Mouse (Mus musculus) forebrain, embryonic 15.5 days (tissue): ENCODE measurements around the gene Calm3. TPM values are rescaled to one million over a fixed set of nuclear protein-coding genes. Genes with fewer than 3 reads are reported as not detected.

ENCODE experiments used
- ATAC-seq: fragments of 200-750 bp; cut with Nextera tagmentation; replicated peaks from 2 replicates; pipeline ENCODE4 v1.8.0; 2017; ENCODE audit warnings: mild to moderate bottlenecking, moderate TSS enrichment, moderate library complexity
- H3K27ac ChIP-seq: fragments of 300-500 bp; sonication (generic); replicated peaks from 2 replicates; pipeline ENCODE4 v1.5.1; 2015; ENCODE audit warnings: mild to moderate bottlenecking, inconsistent platforms
- H3K27me3 ChIP-seq: fragments of 300-500 bp; sonication (generic); 2 replicates; pipeline ENCODE4 v1.6.1; 2015; ENCODE audit warnings: inconsistent platforms
- H3K36me3 ChIP-seq: fragments of 300-500 bp; sonication (generic); 2 replicates; pipeline ENCODE4 v1.6.1; 2015; ENCODE audit warnings: mild to moderate bottlenecking, inconsistent platforms
- H3K4me1 ChIP-seq: fragments of 300-500 bp; sonication (generic); 2 replicates; pipeline ENCODE4 v1.6.1; 2015; ENCODE audit warnings: inconsistent platforms
- H3K4me2 ChIP-seq: fragments of 300-500 bp; sonication (generic); replicated peaks from 2 replicates; pipeline ENCODE4 v1.6.1; 2015; ENCODE audit warnings: mild to moderate bottlenecking, inconsistent platforms
- H3K4me3 ChIP-seq: fragments of 300-500 bp; sonication (generic); 2 replicates; pipeline ENCODE4 v1.5.1; 2015; ENCODE audit warnings: mild to moderate bottlenecking, inconsistent platforms
- H3K9ac ChIP-seq: fragments of 300-500 bp; sonication (generic); replicated peaks from 2 replicates; pipeline ENCODE4 v1.6.1; 2015; ENCODE audit warnings: mild to moderate bottlenecking, inconsistent platforms
- H3K9me3 ChIP-seq: fragments of 300-500 bp; sonication (generic); 2 replicates; pipeline ENCODE4 v1.6.1; 2016; ENCODE audit warnings: inconsistent platforms
- WGBS: fragments of 180-500 bp; shearing (Covaris S2); methylation state at CpG from one replicate; pipeline ENCODE4 v1.1.7; 2015; ENCODE audit warnings: mixed read lengths; 5-methylcytosine and 5-hydroxymethylcytosine counted together
- polyA plus RNA-seq: library from polyadenylated mRNA; unstranded; fragments of >200 nt; fragmentation: Nextera tagmentation; extraction: Ambion mirVana; gene quantifications from 2 replicates; pipeline ENCODE4 v1.2.1, GENCODE M21; 2015

The Calm3 gene
- polyA plus RNA-seq, 1 experiment from 2014 or later = 305 TPM

- Histone ChIP-seq H3K4me3 (no peak overlapping the region), H3K4me2 (peak overlapping the region; percentile 19; the same call in 1 of the 2 replicates), H3K27me3 (no peaks in the 10 kb centered on the region), H3K27ac (peak overlapping the region; percentile 77), H3K9me3 (no peaks in the 10 kb centered on the region), H3K4me1 (peaks cover 35% of the 10 kb centered on the region), H3K36me3 (no peaks in the 10 kb centered on the region), H3K9ac (no peak overlapping the region; the same call in 1 of the 2 replicates)
- ATAC-seq = peak; percentile 61
- 32% methylated on average over 14 of the region's 14 CpGs for WGBS
Measured at GRCm38 (mm10) chr7:16932704-16933577, 9.0 kb upstream of the Calm3 start.

GRCm38 (mm10) chr7:16931968-16932627, 8.2 kb upstream of the Calm3 start:
- Histone ChIP-seq H3K4me2 (no peak overlapping the region), H3K27ac (peak overlapping the region; percentile 77), H3K9me3 (no peaks in the 10 kb centered on the region), H3K9ac (no peak overlapping the region), H3K36me3 (no peaks in the 10 kb centered on the region), H3K27me3 (no peaks in the 10 kb centered on the region), H3K4me1 (peaks cover 31% of the 10 kb centered on the region), H3K4me3 (no peak overlapping the region)
- 17% methylated on average over 14 of the region's 14 CpGs for WGBS
- ATAC-seq = peak; percentile 70

- Histone ChIP-seq H3K27me3 (no peaks in the 10 kb centered on the region), H3K4me2 (no peak overlapping the region), H3K27ac (peak overlapping the region; percentile 46), H3K4me3 (no peak overlapping the region), H3K9me3 (no peaks in the 10 kb centered on the region), H3K36me3 (no peaks in the 10 kb centered on the region), H3K9ac (no peak overlapping the region), H3K4me1 (peaks cover 31% of the 10 kb centered on the region)
- 5% methylated on average over 1 of the region's 1 CpGs for WGBS
- 0 out of 2 replicates have a peak, but pooled peaks have one; percentile 14 for ATAC-seq
Measured at GRCm38 (mm10) chr7:16930850-16931249, 6.9 kb upstream of the Calm3 start.

- Histone ChIP-seq H3K9me3 (no peaks in the 10 kb centered on the region), H3K36me3 (no peaks in the 10 kb centered on the region), H3K9ac (no peak overlapping the region), H3K4me3 (no peak overlapping the region), H3K27ac (no peak overlapping the region), H3K4me2 (no peak overlapping the region), H3K4me1 (peaks cover 25% of the 10 kb centered on the region), H3K27me3 (no peaks in the 10 kb centered on the region)
- ATAC-seq = no peak
- 44% methylated on average over 2 of the region's 2 CpGs for WGBS
Measured at GRCm38 (mm10) chr7:16928341-16928740, 4.4 kb upstream of the Calm3 start.

GRCm38 (mm10) chr7:16923283-16924036, 454 bp downstream of the Calm3 start:
- WGBS = under 1% methylated on average over 56 of the region's 57 CpGs

GRCm38 (mm10) chr7:16922360-16922973, 1.4 kb downstream of the Calm3 start:
- no peaks in the 10 kb centered on the region for H3K9me3 ChIP-seq
- H3K9ac ChIP-seq = peak overlapping the region; percentile 92
- peak overlapping the region; percentile 58 for H3K4me3 ChIP-seq
- no peak for ATAC-seq
- H3K27ac ChIP-seq = peak overlapping the region; percentile 99
- H3K4me2 ChIP-seq = peak overlapping the region; percentile 85
- H3K27me3 ChIP-seq = no peaks in the 10 kb centered on the region
- WGBS = 31% methylated on average over 10 of the region's 10 CpGs
- H3K36me3 ChIP-seq = peaks cover 18% of the 10 kb centered on the region
- H3K4me1 ChIP-seq = peaks cover 46% of the 10 kb centered on the region

More at GRCm38 (mm10) chr7:16923283-16924036, 454 bp downstream of the Calm3 start:
- H3K4me3 ChIP-seq = peak overlapping the region; percentile 58
- peak; percentile 74 for ATAC-seq
- peaks cover 9% of the 10 kb centered on the region; the same call in 1 of the 2 replicates for H3K36me3 ChIP-seq
- H3K9me3 ChIP-seq = no peaks in the 10 kb centered on the region
- peak overlapping the region; percentile 99 for H3K27ac ChIP-seq
- peaks cover 41% of the 10 kb centered on the region for H3K4me1 ChIP-seq
- no peaks in the 10 kb centered on the region for H3K27me3 ChIP-seq
- peak overlapping the region; percentile 85 for H3K4me2 ChIP-seq
- H3K9ac ChIP-seq = peak overlapping the region; percentile 92

- H3K27ac ChIP-seq = peak overlapping the region; percentile 99
- H3K36me3 ChIP-seq = peaks cover 24% of the 10 kb centered on the region
- H3K4me2 ChIP-seq = peak overlapping the region; percentile 85
- ATAC-seq = no peak
- no peaks in the 10 kb centered on the region for H3K27me3 ChIP-seq
- H3K4me1 ChIP-seq = peaks cover 46% of the 10 kb centered on the region
- WGBS = 26% methylated on average over 6 of the region's 6 CpGs
- peak overlapping the region; percentile 92 for H3K9ac ChIP-seq
- H3K9me3 ChIP-seq = no peaks in the 10 kb centered on the region
- H3K4me3 ChIP-seq = peak overlapping the region; percentile 58
Measured at GRCm38 (mm10) chr7:16921881-16922335, 2.0 kb downstream of the Calm3 start.

- Histone ChIP-seq H3K36me3 (peaks cover 31% of the 10 kb centered on the region), H3K27ac (peak overlapping the region; percentile 99), H3K4me1 (peaks cover 46% of the 10 kb centered on the region), H3K27me3 (no peaks in the 10 kb centered on the region), H3K4me3 (peak overlapping the region; percentile 58), H3K9me3 (no peaks in the 10 kb centered on the region), H3K9ac (peak overlapping the region; percentile 92), H3K4me2 (peak overlapping the region; percentile 85)
- WGBS = 37% methylated on average over 21 of the region's 21 CpGs
- no peak for ATAC-seq
Measured at GRCm38 (mm10) chr7:16920818-16921791, 2.8 kb downstream of the Calm3 start.

GRCm38 (mm10) chr7:16920150-16920579, 3.7 kb downstream of the Calm3 start:
- H3K9me3 ChIP-seq = no peaks in the 10 kb centered on the region
- no peaks in the 10 kb centered on the region for H3K27me3 ChIP-seq
- H3K27ac ChIP-seq = no peak overlapping the region; the same call in 1 of the 2 replicates
- WGBS = 77% methylated on average over 7 of the region's 7 CpGs
- H3K4me2 ChIP-seq = peak overlapping the region; percentile 85
- peaks cover 39% of the 10 kb centered on the region for H3K36me3 ChIP-seq
- peaks cover 46% of the 10 kb centered on the region for H3K4me1 ChIP-seq
- H3K9ac ChIP-seq = no peak overlapping the region
- H3K4me3 ChIP-seq = 0 out of 2 replicates have a peak overlapping the region, but pooled peaks have one; percentile 4
- no peak for ATAC-seq

GRCm38 (mm10) chr7:16919395-16920149, 4.3 kb downstream of the Calm3 start:
- peaks cover 45% of the 10 kb centered on the region for H3K36me3 ChIP-seq
- H3K9ac ChIP-seq = 0 out of 2 replicates have a peak overlapping the region, but pooled peaks have one; percentile 27
- no peak overlapping the region; the same call in 1 of the 2 replicates for H3K27ac ChIP-seq
- ATAC-seq = no peak
- H3K4me2 ChIP-seq = peak overlapping the region; percentile 85
- WGBS = 75% methylated on average over 13 of the region's 13 CpGs
- H3K9me3 ChIP-seq = no peaks in the 10 kb centered on the region
- 0 out of 2 replicates have a peak overlapping the region, but pooled peaks have one; percentile 4 for H3K4me3 ChIP-seq
- no peaks in the 10 kb centered on the region for H3K27me3 ChIP-seq
- peaks cover 44% of the 10 kb centered on the region for H3K4me1 ChIP-seq
